Mouse (Mus musculus): ENCODE data around the gene Epha1. TPM values are rescaled to one million over a fixed set of nuclear protein-coding genes. Genes with fewer than 3 reads are reported as not detected.

Epha1 gene
- polyA plus RNA-seq, 1 experiment from 2014 or later: 5.1 TPM

DNA sequence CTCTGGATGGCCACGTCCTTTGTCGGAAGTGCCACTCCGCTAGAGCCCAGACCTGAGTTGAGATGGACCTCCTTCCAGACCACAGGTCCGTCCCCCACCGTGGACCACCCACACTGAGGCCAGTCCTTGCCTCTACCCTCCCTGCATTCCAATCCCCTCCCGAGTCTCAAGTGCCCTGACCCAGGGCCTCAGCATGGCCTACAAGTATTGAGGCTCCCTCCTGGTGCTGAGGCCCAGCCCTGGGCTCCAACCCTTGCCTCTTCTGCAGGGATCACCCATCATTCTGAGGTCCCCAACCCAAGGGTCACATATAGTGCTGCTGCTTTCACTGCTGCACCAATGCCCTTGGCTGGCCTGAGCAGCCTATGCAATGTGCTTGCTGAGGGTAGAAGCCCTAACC lies 15.2 kb downstream of the Epha1 start:
- Histone ChIP-seq H3K36me3 (replicated peaks) (peaks cover 88% of the 10 kb centered on the region), H3K27ac (replicated peaks) (no peak overlapping the region), H3K4me3 (no peak overlapping the region), H3K27me3 (replicated peaks; ENCODE audit: low read depth, poor library complexity, severe bottlenecking) (no peaks in the 10 kb centered on the region), H3K9me3 (no peaks in the 10 kb centered on the region), H3K4me1 (peaks cover 13% of the 10 kb centered on the region; the same call in 1 of the 2 replicates)
- 69% methylated on average over 6 of the region's 6 CpGs for WGBS
- DNase-seq (ENCODE audit: low spot score): no peak

DNA sequence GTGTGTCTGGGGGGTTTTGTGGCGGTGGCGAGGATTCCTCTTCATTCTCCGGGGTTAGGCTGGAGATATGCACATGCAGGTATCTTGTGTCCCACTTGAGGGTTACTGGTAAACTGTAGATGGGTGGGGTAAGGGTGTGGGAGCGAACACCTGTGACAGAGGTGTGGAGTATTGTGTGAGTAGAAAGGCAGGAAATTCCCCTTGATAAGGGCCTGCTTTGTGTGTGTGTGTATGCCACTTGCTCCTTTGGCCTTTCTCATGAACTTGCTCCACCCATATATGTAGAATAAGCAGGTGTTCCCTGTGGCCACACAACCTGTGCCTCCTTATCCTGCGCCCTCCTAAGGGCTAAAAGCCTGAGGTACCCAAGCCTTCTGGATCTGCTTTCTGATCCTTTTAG lies 16.2 kb downstream of the Epha1 start:
- Histone ChIP-seq H3K4me1 (peaks cover 18% of the 10 kb centered on the region), H3K9me3 (no peaks in the 10 kb centered on the region), H3K4me3 (no peak overlapping the region), H3K27me3 (replicated peaks; ENCODE audit: low read depth, poor library complexity, severe bottlenecking) (no peaks in the 10 kb centered on the region), H3K27ac (replicated peaks) (no peak overlapping the region), H3K36me3 (replicated peaks) (peaks cover 98% of the 10 kb centered on the region)
- no peak for DNase-seq (ENCODE audit: low spot score)
- 95% methylated on average over 5 of the region's 5 CpGs for WGBS

DNA sequence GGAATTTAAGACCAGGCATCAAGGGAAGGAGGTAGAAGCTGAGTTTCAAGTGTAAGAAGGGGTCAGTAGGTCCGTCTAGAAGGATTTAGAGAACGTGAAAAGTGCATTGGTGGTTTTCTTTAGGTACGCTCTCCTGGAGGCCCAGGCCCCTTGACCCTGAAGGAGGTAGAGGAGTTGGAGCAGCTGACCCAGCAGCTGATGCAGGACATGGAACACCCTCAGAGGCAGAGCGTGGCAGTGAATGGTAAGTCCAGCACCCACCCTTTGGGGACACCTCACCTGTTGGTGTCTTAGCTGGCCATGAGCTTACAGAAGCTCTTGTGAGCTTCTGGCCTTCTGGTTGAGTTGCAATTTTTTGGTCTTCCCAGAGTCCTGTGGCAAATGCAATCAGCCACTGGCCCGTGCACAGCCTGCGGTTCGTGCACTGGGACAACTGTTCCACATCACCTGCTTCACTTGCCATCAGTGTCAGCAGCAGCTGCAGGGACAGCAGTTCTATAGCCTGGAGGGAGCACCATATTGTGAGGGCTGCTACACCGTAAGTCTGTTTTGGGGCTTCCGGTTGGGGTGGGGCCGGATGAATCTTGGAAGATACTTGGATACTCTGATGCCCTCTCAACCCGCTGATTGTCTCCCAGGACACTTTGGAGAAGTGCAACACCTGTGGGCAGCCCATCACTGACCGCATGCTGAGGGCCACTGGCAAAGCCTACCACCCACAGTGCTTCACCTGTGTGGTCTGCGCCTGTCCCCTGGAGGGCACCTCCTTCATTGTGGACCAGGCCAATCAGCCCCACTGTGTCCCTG lies 17.1 kb downstream of the Epha1 start:
- peaks cover 27% of the 10 kb centered on the region for H3K4me1 ChIP-seq
- H3K36me3 ChIP-seq (replicated peaks): peaks cover 100% of the 10 kb centered on the region
- no peaks in the 10 kb centered on the region for H3K27me3 ChIP-seq (replicated peaks; ENCODE audit: low read depth, poor library complexity, severe bottlenecking)
- no peak overlapping the region for H3K27ac ChIP-seq (replicated peaks)
- WGBS: 94% methylated on average over 13 of the region's 13 CpGs
- DNase-seq (ENCODE audit: low spot score): no peak
- no peak overlapping the region for H3K4me3 ChIP-seq
- H3K9me3 ChIP-seq: no peaks in the 10 kb centered on the region

DNA sequence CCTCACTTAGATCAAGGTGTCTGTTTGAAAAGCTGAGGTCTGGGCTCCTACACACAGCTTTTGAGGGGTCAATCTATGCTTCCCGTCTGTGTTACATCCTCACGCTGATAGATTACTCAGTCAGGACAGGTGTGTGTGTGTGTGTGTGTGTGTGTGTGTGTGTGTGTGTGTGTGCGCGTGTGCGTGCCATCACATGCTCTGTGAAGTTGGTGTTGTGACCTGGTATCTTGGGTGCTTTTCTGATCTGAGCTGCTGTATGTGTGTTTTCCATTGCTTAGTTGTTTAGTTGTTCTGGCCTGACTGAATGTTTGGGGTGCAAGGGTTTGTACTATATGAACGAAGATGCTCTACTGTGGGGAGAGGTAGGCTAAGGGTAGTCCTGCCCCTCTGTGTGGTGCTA lies 17.7 kb downstream of the Epha1 start:
- no peak overlapping the region for H3K4me3 ChIP-seq
- 93% methylated on average over 6 of the region's 6 CpGs for WGBS
- DNase-seq (ENCODE audit: low spot score): no peak
- H3K27ac ChIP-seq (replicated peaks): no peak overlapping the region
- peaks cover 32% of the 10 kb centered on the region for H3K4me1 ChIP-seq
- no peaks in the 10 kb centered on the region for H3K9me3 ChIP-seq
- H3K27me3 ChIP-seq (replicated peaks; ENCODE audit: low read depth, poor library complexity, severe bottlenecking): no peaks in the 10 kb centered on the region
- peaks cover 94% of the 10 kb centered on the region for H3K36me3 ChIP-seq (replicated peaks)

DNA sequence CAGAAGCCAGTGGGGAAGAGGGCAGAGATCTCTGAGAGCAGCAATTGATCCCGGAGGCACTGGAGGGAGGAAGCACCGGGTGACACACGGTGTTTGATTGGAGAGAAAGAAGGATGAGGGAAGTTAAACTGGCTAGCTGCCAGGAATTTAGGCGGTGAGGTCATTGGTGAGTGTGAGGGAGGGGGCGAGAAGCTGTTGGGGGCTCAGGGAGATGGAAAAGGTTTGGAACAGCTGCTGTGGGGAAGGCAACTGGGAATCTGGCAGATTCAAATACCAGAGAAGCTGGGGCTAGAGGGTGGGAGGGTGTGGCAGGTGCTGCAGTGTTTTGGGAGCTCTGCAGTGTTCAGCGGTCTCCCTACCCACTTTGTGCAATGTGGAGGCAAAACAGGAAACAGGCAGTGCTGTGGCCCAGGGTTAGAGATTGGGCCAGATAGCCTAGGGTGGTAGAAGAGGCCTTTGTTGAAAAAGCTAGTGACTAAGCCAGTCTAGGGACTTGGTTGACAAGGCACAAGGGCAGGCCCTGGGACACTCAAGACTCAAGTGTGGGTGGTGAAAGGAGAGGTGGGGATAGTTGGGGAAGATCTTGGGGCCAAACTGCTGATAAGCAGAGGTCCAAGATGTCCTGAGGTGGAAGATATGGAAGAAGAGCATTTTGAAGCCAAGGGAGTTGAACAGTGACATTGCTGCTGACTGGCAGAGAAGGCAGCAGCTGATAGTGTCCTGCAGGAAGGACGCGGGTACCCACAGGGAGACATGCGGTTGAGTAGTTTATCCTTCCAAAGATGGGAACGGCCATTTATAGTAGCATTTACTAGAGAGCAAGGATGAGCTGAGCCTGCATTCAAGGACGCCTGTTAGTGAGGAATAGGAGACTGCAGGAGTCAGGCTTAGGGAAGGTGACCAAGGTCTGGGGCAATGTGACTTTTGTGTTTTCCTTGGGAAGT lies 18.7 kb downstream of the Epha1 start:
- peaks cover 34% of the 10 kb centered on the region for H3K4me1 ChIP-seq
- peaks cover 84% of the 10 kb centered on the region for H3K36me3 ChIP-seq (replicated peaks)
- no peak overlapping the region for H3K4me3 ChIP-seq
- H3K27me3 ChIP-seq (replicated peaks; ENCODE audit: low read depth, poor library complexity, severe bottlenecking): no peaks in the 10 kb centered on the region
- H3K27ac ChIP-seq (replicated peaks): no peak overlapping the region
- 84% methylated on average over 11 of the region's 11 CpGs for WGBS
- H3K9me3 ChIP-seq: no peaks in the 10 kb centered on the region
- no peak for DNase-seq (ENCODE audit: low spot score)

DNA sequence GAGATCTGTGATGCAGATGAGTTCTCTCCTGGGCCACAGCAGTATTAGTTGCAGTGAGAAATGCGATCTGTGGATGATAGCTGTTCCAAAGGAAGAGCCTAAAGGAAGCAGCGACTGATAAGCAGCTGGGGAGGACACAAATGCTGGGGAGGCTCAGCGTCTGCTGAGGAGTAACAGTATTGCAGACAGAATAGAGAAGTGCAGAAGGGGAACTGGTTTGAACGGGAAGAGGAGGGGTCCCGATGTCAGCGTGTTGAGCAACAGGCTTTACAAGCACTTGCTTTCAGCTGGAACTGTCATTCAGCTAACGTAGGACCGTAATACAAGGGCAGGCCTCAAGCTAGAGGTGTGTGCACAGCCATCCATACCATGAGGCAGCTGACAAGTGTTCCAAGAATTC lies 19.9 kb downstream of the Epha1 start:
- DNase-seq (ENCODE audit: low spot score): no peak
- H3K4me1 ChIP-seq: peaks cover 43% of the 10 kb centered on the region

DNA sequence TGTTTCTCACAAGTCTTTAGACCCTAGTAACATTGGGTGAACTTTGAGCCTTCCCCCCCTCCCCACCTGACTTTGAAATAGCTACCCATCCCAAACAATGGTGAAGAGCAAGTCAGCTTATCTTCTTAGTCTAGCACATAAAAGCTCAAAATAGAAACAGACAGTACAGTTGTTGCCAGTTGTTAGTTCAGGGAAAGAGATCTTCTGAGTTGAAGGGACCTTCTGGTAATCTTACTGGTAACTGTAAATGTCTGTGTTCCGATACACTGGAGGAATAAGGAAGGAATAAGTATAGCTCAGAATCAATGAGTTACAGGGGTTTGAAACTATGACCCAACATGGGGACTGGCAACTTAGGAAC lies 20.6 kb downstream of the Epha1 start:
- H3K36me3 ChIP-seq (replicated peaks): peaks cover 65% of the 10 kb centered on the region
- no peak overlapping the region for H3K4me3 ChIP-seq
- no peak overlapping the region for H3K27ac ChIP-seq (replicated peaks)
- WGBS: 94% methylated on average over 1 of the region's 1 CpGs
- H3K4me1 ChIP-seq: peaks cover 43% of the 10 kb centered on the region
- H3K9me3 ChIP-seq: no peaks in the 10 kb centered on the region
- DNase-seq (ENCODE audit: low spot score): no peak
- no peaks in the 10 kb centered on the region for H3K27me3 ChIP-seq (replicated peaks; ENCODE audit: low read depth, poor library complexity, severe bottlenecking)

More for the DNA sequence above, 19.9 kb downstream of the Epha1 start:
- WGBS: 82% methylated on average over 8 of the region's 8 CpGs
- no peaks in the 10 kb centered on the region for H3K9me3 ChIP-seq
- H3K27me3 ChIP-seq (replicated peaks; ENCODE audit: low read depth, poor library complexity, severe bottlenecking): no peaks in the 10 kb centered on the region
- H3K27ac ChIP-seq (replicated peaks): no peak overlapping the region
- H3K36me3 ChIP-seq (replicated peaks): peaks cover 72% of the 10 kb centered on the region
- no peak overlapping the region for H3K4me3 ChIP-seq

DNA sequence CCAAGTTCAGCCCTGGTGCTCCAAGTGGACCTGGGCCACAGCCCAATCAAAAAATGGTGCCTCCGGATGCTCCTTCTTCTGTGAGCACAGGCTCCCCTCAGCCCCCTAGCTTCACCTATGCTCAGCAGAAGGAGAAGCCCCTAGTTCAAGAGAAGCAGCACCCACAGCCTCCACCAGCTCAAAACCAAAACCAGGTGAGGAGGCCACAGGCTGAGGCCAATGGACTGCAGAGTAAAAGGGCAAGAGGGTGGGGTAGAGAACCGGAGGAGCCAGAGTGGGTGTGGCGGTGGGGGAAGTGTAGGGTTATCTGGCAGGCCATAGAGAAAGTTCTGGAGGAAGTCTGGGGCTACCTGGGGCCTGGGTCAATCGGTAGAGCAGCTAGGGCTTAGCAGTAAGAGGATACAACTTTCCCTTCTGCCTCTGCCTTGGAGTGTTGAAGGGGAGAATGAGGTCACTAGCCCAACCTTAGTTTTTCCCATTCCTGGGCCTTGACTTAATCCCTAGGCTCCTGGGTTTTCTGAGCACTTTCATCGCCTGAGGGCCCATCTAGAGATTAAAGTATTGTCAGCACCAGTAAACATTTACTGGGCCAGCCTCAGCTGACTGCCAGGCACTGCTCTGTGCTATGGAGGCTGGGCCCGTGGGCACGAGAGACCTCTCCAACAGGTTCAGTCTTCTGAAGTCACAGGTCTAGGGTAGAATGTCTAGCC lies 21.1 kb downstream of the Epha1 start:
- H3K4me1 ChIP-seq: peaks cover 43% of the 10 kb centered on the region
- no peaks in the 10 kb centered on the region for H3K27me3 ChIP-seq (replicated peaks; ENCODE audit: low read depth, poor library complexity, severe bottlenecking)
- DNase-seq (ENCODE audit: low spot score): no peak
- peak overlapping the region; percentile 97; the same call in 1 of the 2 replicates for H3K27ac ChIP-seq (replicated peaks)
- H3K4me3 ChIP-seq: peak overlapping the region; percentile 88
- peaks cover 60% of the 10 kb centered on the region for H3K36me3 ChIP-seq (replicated peaks)
- H3K9me3 ChIP-seq: no peaks in the 10 kb centered on the region
- 85% methylated on average over 7 of the region's 7 CpGs for WGBS

DNA sequence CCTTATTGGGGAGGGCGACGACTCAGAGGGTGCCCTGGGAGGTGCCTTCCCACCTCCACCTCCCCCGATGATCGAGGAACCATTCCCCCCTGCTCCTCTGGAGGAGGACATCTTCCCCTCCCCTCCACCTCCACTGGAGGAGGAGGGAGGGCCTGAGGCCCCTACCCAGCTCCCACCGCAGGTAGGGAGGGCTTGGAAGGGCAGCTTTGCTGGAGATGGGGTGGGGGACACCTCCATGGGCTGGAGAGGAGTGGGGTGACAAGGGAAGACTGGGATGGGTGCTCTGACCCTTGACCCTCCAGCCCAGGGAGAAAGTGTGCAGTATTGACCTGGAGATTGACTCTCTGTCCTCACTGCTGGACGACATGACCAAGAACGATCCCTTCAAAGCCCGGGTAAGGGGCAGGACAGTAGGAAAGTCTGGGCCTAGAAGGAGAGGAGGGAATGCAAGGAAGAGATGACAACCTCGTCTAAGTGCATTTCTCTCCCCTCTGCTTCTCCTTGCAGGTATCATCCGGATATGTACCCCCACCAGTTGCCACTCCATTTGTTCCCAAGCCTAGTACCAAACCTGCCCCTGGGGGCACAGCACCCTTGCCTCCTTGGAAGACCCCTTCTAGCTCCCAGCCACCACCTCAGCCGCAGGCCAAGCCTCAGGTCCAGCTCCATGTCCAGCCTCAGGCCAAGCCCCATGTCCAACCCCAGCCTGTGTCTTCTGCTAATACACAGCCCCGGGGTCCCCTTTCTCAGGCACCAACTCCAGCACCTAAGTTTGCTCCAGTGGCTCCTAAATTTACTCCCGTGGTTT lies 21.9 kb downstream of the Epha1 start:
- Histone ChIP-seq H3K27ac (replicated peaks) (peak overlapping the region; percentile 97), H3K4me3 (peak overlapping the region; percentile 88), H3K36me3 (replicated peaks) (peaks cover 52% of the 10 kb centered on the region), H3K4me1 (peaks cover 43% of the 10 kb centered on the region), H3K27me3 (replicated peaks; ENCODE audit: low read depth, poor library complexity, severe bottlenecking) (no peaks in the 10 kb centered on the region), H3K9me3 (no peaks in the 10 kb centered on the region)
- DNase-seq (ENCODE audit: low spot score): no peak
- 45% methylated on average over 13 of the region's 13 CpGs for WGBS

DNA sequence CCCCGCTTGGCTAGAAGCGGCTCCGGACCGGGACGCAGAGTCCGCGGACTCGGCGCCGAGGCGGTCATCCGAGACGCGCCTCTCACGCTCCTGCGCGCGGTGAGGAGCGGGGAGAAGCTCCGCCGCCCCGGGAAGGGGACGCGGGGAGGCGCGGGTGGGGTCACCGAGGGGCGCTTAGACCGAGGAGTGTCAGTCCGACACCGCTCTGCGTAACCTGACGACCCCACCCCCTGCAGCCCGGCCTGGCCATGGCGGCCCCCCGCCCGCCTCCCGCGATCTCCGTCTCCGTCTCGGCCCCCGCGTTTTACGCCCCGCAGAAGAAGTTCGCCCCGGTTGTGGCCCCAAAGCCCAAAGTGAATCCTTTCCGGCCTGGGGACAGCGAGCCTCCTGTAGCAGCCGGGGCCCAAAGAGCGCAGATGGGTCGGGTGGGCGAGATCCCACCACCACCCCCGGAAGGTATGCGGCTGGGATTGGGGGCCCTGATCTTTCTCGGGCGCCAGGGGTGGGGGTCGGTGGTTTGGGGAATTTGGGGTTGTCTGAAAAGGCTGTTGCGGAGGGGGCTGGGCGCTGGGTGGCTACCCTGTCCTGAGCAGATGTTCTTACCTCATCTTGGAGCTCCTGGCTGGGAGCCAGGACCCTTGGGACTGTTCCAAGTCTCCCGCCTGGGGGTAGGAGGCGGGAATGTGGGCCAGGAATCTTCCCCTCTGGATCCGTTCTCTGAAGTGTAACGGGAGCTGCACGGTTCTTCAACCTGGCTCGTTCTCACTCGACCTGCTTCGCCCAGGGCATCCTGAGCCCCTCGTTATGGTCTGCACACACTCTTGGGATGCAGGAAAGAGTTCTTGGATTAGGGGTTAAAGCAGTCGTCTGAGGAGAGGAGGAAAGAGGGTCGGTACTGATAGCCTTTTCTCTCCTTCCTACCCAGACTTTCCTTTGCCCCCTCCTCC lies 22.8 kb downstream of the Epha1 start:
- DNase-seq (ENCODE audit: low spot score): peak; percentile 70
- WGBS: under 1% methylated on average over 72 of the region's 72 CpGs
- Histone ChIP-seq H3K4me3 (peak overlapping the region; percentile 88), H3K36me3 (replicated peaks) (peaks cover 43% of the 10 kb centered on the region), H3K4me1 (peaks cover 43% of the 10 kb centered on the region), H3K9me3 (no peaks in the 10 kb centered on the region), H3K27me3 (replicated peaks; ENCODE audit: low read depth, poor library complexity, severe bottlenecking) (no peaks in the 10 kb centered on the region), H3K27ac (replicated peaks) (peak overlapping the region; percentile 97)

DNA sequence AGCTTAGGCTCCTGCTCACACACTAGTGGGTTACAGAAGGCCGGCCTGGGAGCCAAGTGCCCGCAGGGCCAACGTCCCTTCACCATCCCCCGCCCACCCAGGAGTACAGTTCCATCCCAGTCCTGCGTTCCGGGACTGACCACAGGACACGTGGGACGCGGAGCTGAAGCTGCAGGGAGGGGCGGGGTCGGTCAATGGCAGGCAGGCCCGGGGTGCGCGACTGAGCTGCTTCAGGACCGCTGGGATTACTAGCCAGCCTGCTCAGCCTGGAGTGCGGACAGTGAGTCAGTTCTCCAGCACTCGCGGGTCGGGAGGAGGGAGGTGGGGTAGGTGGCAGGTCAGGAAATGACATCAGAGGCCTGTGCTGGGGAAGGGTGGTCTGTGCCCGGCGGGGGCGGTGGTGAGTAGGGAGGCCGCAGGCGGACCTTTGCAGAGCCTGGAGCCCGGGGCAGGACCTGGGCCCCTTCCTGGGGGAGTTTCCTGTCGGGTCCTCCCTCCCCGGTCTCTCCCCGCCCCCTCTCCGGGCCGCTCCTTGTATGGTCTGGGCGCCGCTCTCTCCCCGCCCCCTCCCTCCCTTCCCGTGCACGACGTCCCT lies 23.5 kb downstream of the Epha1 start, which contains the start of gene Zyx:
TSS of gene Zyx (plus strand) at position 205 of the 595 bp plus-strand sequence.
- H3K36me3 ChIP-seq (replicated peaks): peaks cover 36% of the 10 kb centered on the region
- no peaks in the 10 kb centered on the region for H3K9me3 ChIP-seq
- peaks cover 43% of the 10 kb centered on the region for H3K4me1 ChIP-seq
- 0% methylated on average over 36 of the region's 36 CpGs for WGBS
- peak; percentile 97 for DNase-seq (ENCODE audit: low spot score)
- peak within 1 kb of the TSS; percentile 97 for H3K27ac ChIP-seq (replicated peaks)
- H3K27me3 ChIP-seq (replicated peaks; ENCODE audit: low read depth, poor library complexity, severe bottlenecking): no peaks in the 10 kb centered on the region
- peak within 1 kb of the TSS; percentile 88 for H3K4me3 ChIP-seq
